Mouse (Mus musculus): ENCODE results near the gene Pde7b.

- TF ChIP-seq CTCF (IDR thresholded peaks at IDR 0.05) (no peak), EP300 (IDR thresholded peaks at IDR 0.05) (no peak)
Measured at GRCm38 (mm10) chr10:20772056-20772455, 47.2 kb upstream of the Pde7b start.
